Mouse (Mus musculus): Measurements from ENCODE around the gene Gm3248. TPM values are rescaled to one million over a fixed set of nuclear protein-coding genes. Genes with fewer than 3 reads are reported as not detected.
A peak's percentile ranks its signal among the peaks of the same experiment; 100 is the strongest.
"Not testable (repeated sequence)": the region's sequence is repeated elsewhere in the genome, so short reads cannot be mapped to it uniquely, and the experiment has no call there.

The Gm3248 gene
- 0.45 and 0.49 TPM in 2 replicates for polyA plus RNA-seq (2015; fragmentation: Nextera tagmentation; extraction: Ambion mirVana)

GRCm38 (mm10) chr14:5961635-5962034, at the start of gene Gm3248:
Gene Gm3248, minus strand, starts transcription at chr14:5961745.
- not testable (repeated sequence) for H3K9ac ChIP-seq; H3K4me1 ChIP-seq; ATAC-seq (ENCODE audit: borderline replicate concordance, extremely low read depth, low FRiP score, low TSS enrichment); H3K27me3 ChIP-seq; H3K36me3 ChIP-seq; H3K9me3 ChIP-seq
- 0% methylated on average over 13 of the region's 23 CpGs for WGBS
- Histone ChIP-seq H3K4me2 (peak within 1 kb of the TSS; percentile 74), H3K4me3 (peak within 1 kb of the TSS; percentile 43), H3K27ac (0 out of 2 replicates have a peak within 1 kb of the TSS, but pooled peaks have one; percentile 33)

- H3K27ac ChIP-seq; H3K27me3 ChIP-seq; H3K4me2 ChIP-seq; H3K4me1 ChIP-seq; H3K9ac ChIP-seq; H3K9me3 ChIP-seq; H3K4me3 ChIP-seq; H3K36me3 ChIP-seq; ATAC-seq (ENCODE audit: borderline replicate concordance, extremely low read depth, low FRiP score, low TSS enrichment): not testable (repeated sequence)
- 77% methylated on average over 5 of the region's 7 CpGs for whole genome bisulfite sequencing
These were observed 25.6 kb upstream of the Gm3248 start for GRCm38 (mm10) chr14:5987136-5987535.

DNA sequence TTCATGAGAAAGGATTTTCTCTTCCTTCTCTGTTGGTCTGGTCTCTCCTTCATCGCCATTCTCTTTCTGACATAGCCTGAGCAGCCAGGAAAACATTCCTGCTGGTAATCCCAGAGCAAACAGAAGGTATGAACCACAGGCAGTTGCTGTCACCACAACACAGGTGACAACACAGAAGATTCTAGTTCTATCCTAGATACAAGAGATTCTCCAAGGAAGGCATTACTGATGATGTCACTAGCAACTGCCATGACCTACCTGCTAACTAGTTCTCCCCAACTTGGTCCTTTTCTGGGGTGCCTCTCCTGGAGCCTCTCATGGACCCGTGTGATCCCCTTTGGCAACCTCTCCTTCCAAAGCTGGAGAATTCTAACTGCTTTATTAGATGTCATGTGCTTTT, 17.5 kb upstream of the Gm3248 start, which contains the start of gene Gm3453:
TSS of gene Gm3453 (minus strand) at position 101 of the 400 bp plus-strand sequence.
- not testable (repeated sequence) for H3K27me3 ChIP-seq

DNA sequence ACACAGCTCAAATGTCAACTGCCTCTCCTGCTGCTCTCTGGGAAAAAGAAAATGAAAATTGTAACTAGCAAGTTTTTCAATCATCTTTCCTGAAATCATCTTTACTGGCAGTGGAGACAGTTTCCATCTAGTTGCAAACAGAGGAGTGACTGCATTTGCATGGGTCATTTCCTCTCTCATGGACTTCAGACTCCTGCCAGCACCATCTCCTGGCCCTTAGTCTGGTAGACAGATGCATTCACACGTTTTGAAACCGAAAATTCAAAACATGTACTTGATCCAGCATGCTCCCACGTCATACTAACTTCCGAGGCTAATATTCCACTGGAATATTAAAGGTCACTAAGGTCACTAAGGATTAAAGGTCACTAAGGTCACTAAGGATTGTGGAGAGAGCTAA, 896 bp upstream of the Gm3248 start:
- H3K9me3 ChIP-seq; H3K36me3 ChIP-seq; H3K27me3 ChIP-seq; H3K4me3 ChIP-seq; ATAC-seq (ENCODE audit: borderline replicate concordance, extremely low read depth, low FRiP score, low TSS enrichment); H3K27ac ChIP-seq; H3K4me2 ChIP-seq; H3K4me1 ChIP-seq; H3K9ac ChIP-seq: not testable (repeated sequence)
- 46% methylated on average over 4 of the region's 4 CpGs for WGBS

More for the DNA sequence above, 17.5 kb upstream of the Gm3248 start, which contains the start of gene Gm3453:
- H3K4me1 ChIP-seq; H3K4me3 ChIP-seq; H3K36me3 ChIP-seq; H3K4me2 ChIP-seq; H3K27ac ChIP-seq; ATAC-seq (ENCODE audit: borderline replicate concordance, extremely low read depth, low FRiP score, low TSS enrichment); H3K9ac ChIP-seq; H3K9me3 ChIP-seq: not testable (repeated sequence)
- WGBS, result 44% methylated on average over 2 of the region's 2 CpGs

- ATAC-seq (ENCODE audit: borderline replicate concordance, extremely low read depth, low FRiP score, low TSS enrichment); H3K27me3 ChIP-seq; H3K9me3 ChIP-seq; H3K9ac ChIP-seq; H3K36me3 ChIP-seq; H3K4me1 ChIP-seq: not testable (repeated sequence)
- WGBS, result under 1% methylated on average over 20 of the region's 24 CpGs
- Histone ChIP-seq H3K4me2 (peak overlapping the region; percentile 74), H3K4me3 (peak overlapping the region; percentile 43), H3K27ac (0 out of 2 replicates have a peak overlapping the region, but pooled peaks have one; percentile 33)
These were observed 443 bp downstream of the Gm3248 start for GRCm38 (mm10) chr14:5961102-5961501.

- not testable (repeated sequence) for H3K4me1 ChIP-seq; H3K27ac ChIP-seq; H3K27me3 ChIP-seq; H3K4me2 ChIP-seq; H3K36me3 ChIP-seq; ATAC-seq (ENCODE audit: borderline replicate concordance, extremely low read depth, low FRiP score, low TSS enrichment); H3K4me3 ChIP-seq; H3K9ac ChIP-seq; H3K9me3 ChIP-seq
- WGBS, result 17% methylated on average over 5 of the region's 10 CpGs
These were observed 1.1 kb downstream of the Gm3248 start for GRCm38 (mm10) chr14:5960479-5960878.

- not testable (repeated sequence) for H3K9ac ChIP-seq; H3K4me3 ChIP-seq; H3K27ac ChIP-seq; H3K36me3 ChIP-seq; ATAC-seq (ENCODE audit: borderline replicate concordance, extremely low read depth, low FRiP score, low TSS enrichment); H3K9me3 ChIP-seq; H3K4me2 ChIP-seq; H3K4me1 ChIP-seq; H3K27me3 ChIP-seq
- WGBS, result 65% methylated on average over 7 of the region's 7 CpGs
These were observed 38.3 kb downstream of the Gm3248 start for GRCm38 (mm10) chr14:5923276-5923675.

GRCm38 (mm10) chr14:5918330-5918942, 43.1 kb downstream of the Gm3248 start:
- WGBS, result 81% methylated on average over 4 of the region's 4 CpGs

DNA sequence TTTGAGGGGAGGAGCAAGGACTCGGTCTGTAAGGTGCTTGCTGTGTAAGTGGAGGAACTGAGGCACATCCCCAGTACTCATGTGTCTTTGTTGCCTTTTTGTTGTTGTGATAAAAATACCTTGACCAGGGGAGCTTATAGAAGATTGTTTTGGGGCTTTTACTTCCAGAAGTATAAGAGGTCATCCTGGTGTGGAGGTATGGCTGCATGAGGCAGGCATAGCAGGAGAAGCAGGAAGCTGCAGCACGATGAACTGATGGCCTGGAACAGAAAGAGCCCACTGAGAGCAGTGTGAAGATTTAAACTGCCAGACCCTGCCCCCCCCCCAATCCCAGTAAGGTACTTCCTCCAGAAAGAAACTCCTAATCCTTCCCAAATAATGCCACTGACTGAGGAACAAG, 47.8 kb downstream of the Gm3248 start:
- not testable (repeated sequence) for H3K27ac ChIP-seq; H3K9ac ChIP-seq; H3K4me3 ChIP-seq; H3K4me1 ChIP-seq; H3K27me3 ChIP-seq; H3K9me3 ChIP-seq; ATAC-seq (ENCODE audit: borderline replicate concordance, extremely low read depth, low FRiP score, low TSS enrichment); H3K4me2 ChIP-seq; H3K36me3 ChIP-seq
- WGBS, result 59% methylated on average over 2 of the region's 2 CpGs

More at GRCm38 (mm10) chr14:5918330-5918942, 43.1 kb downstream of the Gm3248 start:
- not testable (repeated sequence) for H3K9me3 ChIP-seq; ATAC-seq (ENCODE audit: borderline replicate concordance, extremely low read depth, low FRiP score, low TSS enrichment); H3K4me3 ChIP-seq; H3K27ac ChIP-seq; H3K4me1 ChIP-seq; H3K27me3 ChIP-seq; H3K9ac ChIP-seq; H3K4me2 ChIP-seq; H3K36me3 ChIP-seq

Other genes starting within 250 kb of the Gm3248 start
- gene Gm3373, start 220.2 kb downstream of the Gm3248 start, polyA plus RNA-seq (2015; fragmentation: Nextera tagmentation; extraction: Ambion mirVana), result 0.52 TPM in 1 of 2 replicates, not detected in the other
- gene Gm3383, start 153.8 kb downstream of the Gm3248 start, polyA plus RNA-seq (2015; fragmentation: Nextera tagmentation; extraction: Ambion mirVana), result 0.50 and 0.57 TPM in 2 replicates
- gene Gm3424, start 131.4 kb downstream of the Gm3248 start, polyA plus RNA-seq (2015; fragmentation: Nextera tagmentation; extraction: Ambion mirVana), result not detected in 2 replicates
- 0.10 and 0.24 TPM in 2 replicates for gene Gm8237, start 81.4 kb downstream of the Gm3248 start, polyA plus RNA-seq (2015; fragmentation: Nextera tagmentation; extraction: Ambion mirVana)
- gene Gm3453, start 17.4 kb upstream of the Gm3248 start, polyA plus RNA-seq (2015; fragmentation: Nextera tagmentation; extraction: Ambion mirVana), result not detected in 2 replicates
- gene Gm6337, start 96.5 kb upstream of the Gm3248 start, polyA plus RNA-seq (2015; fragmentation: Nextera tagmentation; extraction: Ambion mirVana), result not detected in 2 replicates
- gene Gm8206, start 132.2 kb upstream of the Gm3248 start, polyA plus RNA-seq (2015; fragmentation: Nextera tagmentation; extraction: Ambion mirVana), result 0.35 and 0.52 TPM in 2 replicates
- gene Gm3468, start 146.9 kb upstream of the Gm3248 start, polyA plus RNA-seq (2015; fragmentation: Nextera tagmentation; extraction: Ambion mirVana), result 1.2 TPM in 2 replicates
- gene Gm3476, start 164.1 kb upstream of the Gm3248 start, polyA plus RNA-seq (2015; fragmentation: Nextera tagmentation; extraction: Ambion mirVana), result not detected in 2 replicates